In genomic region chr9:109039681-109040080, GRCm38 (mm10) we compare ENCODE assay signal across 8 mouse cellular contexts. TPM values are rescaled to one million over a fixed set of nuclear protein-coding genes. Genes with fewer than 3 reads are reported as not detected.
DNase-seq lines count a peak whose midpoint lies in the region; ATAC-seq and TF ChIP-seq lines count a peak whose summit lies in the region.

No protein-coding gene starts in this region.

- 67% methylated on average over 4 of the region's 4 CpGs for WGBS in heart, embryonic 14.5 days
- 84% methylated on average over 4 of the region's 4 CpGs for WGBS in midbrain, embryonic 15.5 days
- WGBS in midbrain, postnatal 0 days: 88% methylated on average over 4 of the region's 4 CpGs
- WGBS in intestine, embryonic 16.5 days: 68% methylated on average over 4 of the region's 4 CpGs
- 80% methylated on average over 4 of the region's 4 CpGs for WGBS in stomach, embryonic 16.5 days

- peak overlapping the region in 1 of 2 experiments; percentile 69; a peak in 1 of 4 replicates for H3K4me3 ChIP-seq in heart, embryonic 14.5 days (ENCODE audit: control insufficient read depth in 1 of 2, insufficient read depth in 1 of 2, low read depth in 1 of 2, low read length in 2 of 2)
- no peak overlapping the region for H3K4me3 ChIP-seq in midbrain, embryonic 15.5 days
- H3K4me3 ChIP-seq in midbrain, postnatal 0 days (ENCODE audit: low read depth, low read length): no peak overlapping the region
- peak overlapping the region; percentile 84 for H3K4me3 ChIP-seq in intestine, embryonic 16.5 days (ENCODE audit: low read length)
- H3K4me3 ChIP-seq in stomach, embryonic 16.5 days (replicated peaks; ENCODE audit: low read length): peak overlapping the region; percentile 82

- no peak overlapping the region; the same call in 1 of the 2 replicates for H3K9ac ChIP-seq in heart, embryonic 14.5 days (ENCODE audit: low read length)
- no peak overlapping the region for H3K9ac ChIP-seq in midbrain, embryonic 15.5 days
- H3K9ac ChIP-seq in midbrain, postnatal 0 days (replicated peaks; ENCODE audit: low read length, poor library complexity, severe bottlenecking): no peak overlapping the region
- peak overlapping the region; percentile 92 for H3K9ac ChIP-seq in intestine, embryonic 16.5 days (ENCODE audit: low read depth, low read length)
- H3K9ac ChIP-seq in stomach, embryonic 16.5 days (ENCODE audit: low read length): peak overlapping the region; percentile 90

- H3K36me3 ChIP-seq in heart, embryonic 14.5 days (ENCODE audit: control insufficient read depth, insufficient read depth, low read length): peaks cover 7% of the 10 kb centered on the region; the same call in 1 of the 2 replicates
- H3K36me3 ChIP-seq in midbrain, embryonic 15.5 days (replicated peaks): no peaks in the 10 kb centered on the region
- no peaks in the 10 kb centered on the region for H3K36me3 ChIP-seq in midbrain, postnatal 0 days (ENCODE audit: insufficient read depth, low read length)
- H3K36me3 ChIP-seq in intestine, embryonic 16.5 days (ENCODE audit: control insufficient read depth, insufficient read depth, low read length): no peaks in the 10 kb centered on the region
- no peaks in the 10 kb centered on the region for H3K36me3 ChIP-seq in stomach, embryonic 16.5 days (ENCODE audit: control insufficient read depth, insufficient read depth, low read length)

- no peaks in the 10 kb centered on the region for H3K9me3 ChIP-seq in heart, embryonic 14.5 days (ENCODE audit: control insufficient read depth, low read length)
- H3K9me3 ChIP-seq in midbrain, embryonic 15.5 days: no peaks in the 10 kb centered on the region
- H3K9me3 ChIP-seq in midbrain, postnatal 0 days (ENCODE audit: low read length): no peaks in the 10 kb centered on the region
- H3K9me3 ChIP-seq in intestine, embryonic 16.5 days (ENCODE audit: control insufficient read depth, low read length): no peaks in the 10 kb centered on the region
- no peaks in the 10 kb centered on the region for H3K9me3 ChIP-seq in stomach, embryonic 16.5 days (replicated peaks; ENCODE audit: control insufficient read depth, low read length)

- no peaks in the 10 kb centered on the region for H3K27me3 ChIP-seq in heart, embryonic 14.5 days (ENCODE audit: control insufficient read depth, insufficient read depth, low read length)
- H3K27me3 ChIP-seq in midbrain, embryonic 15.5 days (replicated peaks): no peaks in the 10 kb centered on the region
- H3K27me3 ChIP-seq in midbrain, postnatal 0 days (ENCODE audit: insufficient read depth, low read length): no peaks in the 10 kb centered on the region
- no peaks in the 10 kb centered on the region for H3K27me3 ChIP-seq in intestine, embryonic 16.5 days (replicated peaks; ENCODE audit: control insufficient read depth, insufficient read depth, low read length)
- H3K27me3 ChIP-seq in stomach, embryonic 16.5 days (ENCODE audit: control insufficient read depth, insufficient read depth, low read length): no peaks in the 10 kb centered on the region

- peaks cover 15 to 36% of the 10 kb centered on the region in 2 experiments for H3K4me1 ChIP-seq in heart, embryonic 14.5 days (ENCODE audit: control insufficient read depth in 2 of 2, insufficient read depth in 2 of 2, low read length in 2 of 2)
- H3K4me1 ChIP-seq in midbrain, embryonic 15.5 days: peaks cover 9% of the 10 kb centered on the region; the same call in 1 of the 2 replicates
- H3K4me1 ChIP-seq in midbrain, postnatal 0 days (ENCODE audit: insufficient read depth, low read length): 0 out of 2 replicates have a peak, but pooled peaks cover 3% of the 10 kb centered on the region
- H3K4me1 ChIP-seq in intestine, embryonic 16.5 days (ENCODE audit: control insufficient read depth, insufficient read depth, low read length): peaks cover 30% of the 10 kb centered on the region
- peaks cover 17% of the 10 kb centered on the region for H3K4me1 ChIP-seq in stomach, embryonic 16.5 days (ENCODE audit: control insufficient read depth, insufficient read depth, low read length)

- H3K27ac ChIP-seq in heart, embryonic 14.5 days (replicated peaks in 1 of 2; ENCODE audit: control insufficient read depth in 1 of 2, insufficient read depth in 1 of 2, low read depth in 2 of 2, low read length in 2 of 2): 0 out of 4 replicates have a peak overlapping the region, but pooled peaks of 1 of the 2 experiments have one; percentile 82
- H3K27ac ChIP-seq in midbrain, embryonic 15.5 days: no peak overlapping the region
- no peak overlapping the region for H3K27ac ChIP-seq in midbrain, postnatal 0 days (ENCODE audit: low read depth, low read length)
- peak overlapping the region; percentile 93 for H3K27ac ChIP-seq in intestine, embryonic 16.5 days (ENCODE audit: low read length)
- H3K27ac ChIP-seq in stomach, embryonic 16.5 days (ENCODE audit: low read length): peak overlapping the region; percentile 84; the same call in 1 of the 2 replicates

- DNase-seq in heart, adult 18-20 months: no peak
- DNase-seq in midbrain, postnatal 0 days (ENCODE audit: low spot score): no peak
- DNase-seq in right cerebral cortex, postnatal 4 days: no peak

- ATAC-seq in heart, embryonic 14.5 days (ENCODE audit: insufficient number of reproducible peaks, insufficient read depth, low FRiP score, low read depth): no peak
- ATAC-seq in midbrain, embryonic 15.5 days (replicated peaks): no peak
- ATAC-seq in midbrain, postnatal 0 days (ENCODE audit: low FRiP score): no peak
- no peak for ATAC-seq in intestine, embryonic 16.5 days
- no peak for ATAC-seq in stomach, embryonic 16.5 days (ENCODE audit: insufficient read depth, low FRiP score)
- no peak for ATAC-seq in megakaryocyte-erythroid progenitor cell, adult 5-6 weeks (replicated peaks; ENCODE audit: low FRiP score, low TSS enrichment, poor library complexity, severe bottlenecking)

- H3K4me2 ChIP-seq in heart, embryonic 14.5 days (ENCODE audit: low read length): peak overlapping the region; percentile 86
- H3K4me2 ChIP-seq in midbrain, embryonic 15.5 days: 0 out of 2 replicates have a peak overlapping the region, but pooled peaks have one; percentile 96
- H3K4me2 ChIP-seq in midbrain, postnatal 0 days (ENCODE audit: low read depth, low read length, poor library complexity, severe bottlenecking): no peak overlapping the region
- H3K4me2 ChIP-seq in intestine, embryonic 16.5 days (ENCODE audit: low read depth, low read length): peak overlapping the region; percentile 74
- peak overlapping the region; percentile 71 for H3K4me2 ChIP-seq in stomach, embryonic 16.5 days (ENCODE audit: low read depth, low read length)

- no peak for TF ChIP-seq CTCF in midbrain, postnatal 0 days (IDR thresholded peaks at IDR 0.05)

RNA-seq across cellular contexts. Expression of gene Shisa5, which starts 1.3 kb away (rescaled TPM):
- polyA plus RNA-seq in heart, embryonic 14.5 days (2014; fragmentation: Nextera tagmentation; extraction: Ambion mirVana): 51.9 and 54.3 TPM in 2 replicates
- total RNA-seq in heart, adult 18-20 months (2021): 10 to 100 TPM; 31.4 to 55.0 TPM
- 66.0 and 68.4 TPM in 2 replicates for polyA plus RNA-seq in midbrain, embryonic 15.5 days (2015; fragmentation: Nextera tagmentation; extraction: Ambion mirVana)
- total RNA-seq in midbrain, postnatal 0 days (2014; rRNA removed): 79.7 and 80.6 TPM in 2 replicates
- 75.0 and 89.3 TPM in 2 replicates for polyA plus RNA-seq in midbrain, postnatal 0 days (2015; fragmentation: Nextera tagmentation; extraction: Ambion mirVana)
- 162 and 184 TPM in 2 replicates for polyA plus RNA-seq in intestine, embryonic 16.5 days (2015; fragmentation: Nextera tagmentation; extraction: Ambion mirVana)
- polyA plus RNA-seq in stomach, embryonic 16.5 days (2015; fragmentation: Nextera tagmentation; extraction: Ambion mirVana): 132 and 161 TPM in 2 replicates
- total RNA-seq in megakaryocyte-erythroid progenitor cell, adult 5-6 weeks (2014; fragmentation: Nextera tagmentation): 52.0 and 52.8 TPM in 2 replicates
- 37.6 and 74.5 TPM in 2 replicates for total RNA-seq in megakaryocyte-erythroid progenitor cell, adult 5-6 weeks (2017)

RNA-seq across cellular contexts. Expression of gene Trex1, which starts 19.9 kb away (rescaled TPM):
- 8.1 TPM in 2 replicates for polyA plus RNA-seq in heart, embryonic 14.5 days (2014; fragmentation: Nextera tagmentation; extraction: Ambion mirVana)
- 10 to 100 TPM; 13.6 to 17.2 TPM for total RNA-seq in heart, adult 18-20 months (2021)
- 18.0 TPM in 2 replicates for polyA plus RNA-seq in midbrain, embryonic 15.5 days (2015; fragmentation: Nextera tagmentation; extraction: Ambion mirVana)
- total RNA-seq in midbrain, postnatal 0 days (2014; rRNA removed): 22.5 and 28.1 TPM in 2 replicates
- polyA plus RNA-seq in midbrain, postnatal 0 days (2015; fragmentation: Nextera tagmentation; extraction: Ambion mirVana): 14.8 and 18.6 TPM in 2 replicates
- 13.0 and 14.4 TPM in 2 replicates for polyA plus RNA-seq in intestine, embryonic 16.5 days (2015; fragmentation: Nextera tagmentation; extraction: Ambion mirVana)
- 13.7 and 15.7 TPM in 2 replicates for polyA plus RNA-seq in stomach, embryonic 16.5 days (2015; fragmentation: Nextera tagmentation; extraction: Ambion mirVana)
- total RNA-seq in megakaryocyte-erythroid progenitor cell, adult 5-6 weeks (2014; fragmentation: Nextera tagmentation): 17.1 and 29.7 TPM in 2 replicates
- 4.7 and 5.1 TPM in 2 replicates for total RNA-seq in megakaryocyte-erythroid progenitor cell, adult 5-6 weeks (2017)

RNA-seq across cellular contexts. Expression of gene Atrip, which starts 34.2 kb away (rescaled TPM):
- polyA plus RNA-seq in heart, embryonic 14.5 days (2014; fragmentation: Nextera tagmentation; extraction: Ambion mirVana): 17.5 and 19.9 TPM in 2 replicates
- 1 to 10 TPM; 8.1 to 9.8 TPM for total RNA-seq in heart, adult 18-20 months (2021)
- polyA plus RNA-seq in midbrain, embryonic 15.5 days (2015; fragmentation: Nextera tagmentation; extraction: Ambion mirVana): 35.2 and 35.6 TPM in 2 replicates
- total RNA-seq in midbrain, postnatal 0 days (2014; rRNA removed): 34.7 and 35.1 TPM in 2 replicates
- 32.9 and 34.7 TPM in 2 replicates for polyA plus RNA-seq in midbrain, postnatal 0 days (2015; fragmentation: Nextera tagmentation; extraction: Ambion mirVana)
- polyA plus RNA-seq in intestine, embryonic 16.5 days (2015; fragmentation: Nextera tagmentation; extraction: Ambion mirVana): 18.4 and 21.5 TPM in 2 replicates
- polyA plus RNA-seq in stomach, embryonic 16.5 days (2015; fragmentation: Nextera tagmentation; extraction: Ambion mirVana): 23.1 and 23.4 TPM in 2 replicates
- total RNA-seq in megakaryocyte-erythroid progenitor cell, adult 5-6 weeks (2014; fragmentation: Nextera tagmentation): 14.9 and 26.3 TPM in 2 replicates
- total RNA-seq in megakaryocyte-erythroid progenitor cell, adult 5-6 weeks (2017): 9.8 and 19.2 TPM in 2 replicates

RNA-seq across cellular contexts. Expression of gene Ccdc51, which starts 42.6 kb away (rescaled TPM):
- polyA plus RNA-seq in heart, embryonic 14.5 days (2014; fragmentation: Nextera tagmentation; extraction: Ambion mirVana): 13.9 and 14.0 TPM in 2 replicates
- total RNA-seq in heart, adult 18-20 months (2021): 10 to 100 TPM; 11.4 to 14.3 TPM
- 14.3 and 16.8 TPM in 2 replicates for polyA plus RNA-seq in midbrain, embryonic 15.5 days (2015; fragmentation: Nextera tagmentation; extraction: Ambion mirVana)
- 6.9 and 7.4 TPM in 2 replicates for total RNA-seq in midbrain, postnatal 0 days (2014; rRNA removed)
- polyA plus RNA-seq in midbrain, postnatal 0 days (2015; fragmentation: Nextera tagmentation; extraction: Ambion mirVana): 4.8 and 7.1 TPM in 2 replicates
- polyA plus RNA-seq in intestine, embryonic 16.5 days (2015; fragmentation: Nextera tagmentation; extraction: Ambion mirVana): 20.0 and 20.2 TPM in 2 replicates
- 15.8 and 17.3 TPM in 2 replicates for polyA plus RNA-seq in stomach, embryonic 16.5 days (2015; fragmentation: Nextera tagmentation; extraction: Ambion mirVana)
- total RNA-seq in megakaryocyte-erythroid progenitor cell, adult 5-6 weeks (2014; fragmentation: Nextera tagmentation): 12.2 and 17.1 TPM in 2 replicates
- 14.2 and 16.6 TPM in 2 replicates for total RNA-seq in megakaryocyte-erythroid progenitor cell, adult 5-6 weeks (2017)

RNA-seq across cellular contexts. Expression of gene Tma7, which starts 42.7 kb away (rescaled TPM):
- polyA plus RNA-seq in heart, embryonic 14.5 days (2014; fragmentation: Nextera tagmentation; extraction: Ambion mirVana): 611 and 670 TPM in 2 replicates
- total RNA-seq in heart, adult 18-20 months (2021): 100 to 1,000 TPM; 214 to 228 TPM
- 607 and 639 TPM in 2 replicates for polyA plus RNA-seq in midbrain, embryonic 15.5 days (2015; fragmentation: Nextera tagmentation; extraction: Ambion mirVana)
- 129 and 162 TPM in 2 replicates for total RNA-seq in midbrain, postnatal 0 days (2014; rRNA removed)
- polyA plus RNA-seq in midbrain, postnatal 0 days (2015; fragmentation: Nextera tagmentation; extraction: Ambion mirVana): 766 and 825 TPM in 2 replicates
- 597 and 612 TPM in 2 replicates for polyA plus RNA-seq in intestine, embryonic 16.5 days (2015; fragmentation: Nextera tagmentation; extraction: Ambion mirVana)
- 495 and 585 TPM in 2 replicates for polyA plus RNA-seq in stomach, embryonic 16.5 days (2015; fragmentation: Nextera tagmentation; extraction: Ambion mirVana)
- total RNA-seq in megakaryocyte-erythroid progenitor cell, adult 5-6 weeks (2014; fragmentation: Nextera tagmentation): 418 and 530 TPM in 2 replicates
- 113 and 115 TPM in 2 replicates for total RNA-seq in megakaryocyte-erythroid progenitor cell, adult 5-6 weeks (2017)

Comparison
In these comparisons a context has a peak if more than half of its experiments do, and no peak if none do; other contexts are left out.
1. H3K27ac ChIP-seq: peak in intestine, embryonic 16.5 days (single experiment) and stomach, embryonic 16.5 days (single experiment); none in midbrain, embryonic 15.5 days (single experiment) and midbrain, postnatal 0 days (single experiment).
2. H3K4me3 ChIP-seq: peak in intestine, embryonic 16.5 days (single experiment) and stomach, embryonic 16.5 days (single experiment); none in midbrain, embryonic 15.5 days (single experiment) and midbrain, postnatal 0 days (single experiment).
3. H3K9ac ChIP-seq: peak in intestine, embryonic 16.5 days (single experiment) and stomach, embryonic 16.5 days (single experiment); none in heart, embryonic 14.5 days (single experiment), midbrain, embryonic 15.5 days (single experiment) and midbrain, postnatal 0 days (single experiment).